Mouse (Mus musculus): ENCODE measurements around the gene Pxn.

DNA sequence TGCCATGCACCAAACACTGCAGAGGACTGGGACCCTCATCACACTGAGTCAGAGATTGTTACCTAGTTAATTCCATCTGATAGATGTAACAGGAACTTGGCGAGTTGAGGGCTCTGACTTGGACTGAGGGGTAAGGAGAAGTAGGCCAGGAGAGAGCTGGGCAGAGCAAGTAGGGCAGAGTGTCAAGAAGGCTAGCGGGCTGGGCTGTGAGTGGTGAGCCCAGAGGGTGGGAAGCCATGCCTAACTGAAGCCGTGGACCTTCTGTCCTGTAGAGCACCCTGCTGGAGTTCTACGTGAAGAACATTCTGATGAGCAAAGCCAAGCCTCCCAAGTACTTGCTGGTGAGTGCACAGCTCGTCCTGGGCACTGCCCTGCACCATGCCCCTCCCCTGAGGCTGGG is 72.9 kb downstream of the Pxn start:
- TF ChIP-seq GATA1 (IDR thresholded peaks at IDR 0.05; ENCODE audit: low read length) (no peak), TAL1 (IDR thresholded peaks at IDR 0.05; ENCODE audit: low read length) (no peak)
